Mouse (Mus musculus): ENCODE measurements around the gene Tmem234.

DNA sequence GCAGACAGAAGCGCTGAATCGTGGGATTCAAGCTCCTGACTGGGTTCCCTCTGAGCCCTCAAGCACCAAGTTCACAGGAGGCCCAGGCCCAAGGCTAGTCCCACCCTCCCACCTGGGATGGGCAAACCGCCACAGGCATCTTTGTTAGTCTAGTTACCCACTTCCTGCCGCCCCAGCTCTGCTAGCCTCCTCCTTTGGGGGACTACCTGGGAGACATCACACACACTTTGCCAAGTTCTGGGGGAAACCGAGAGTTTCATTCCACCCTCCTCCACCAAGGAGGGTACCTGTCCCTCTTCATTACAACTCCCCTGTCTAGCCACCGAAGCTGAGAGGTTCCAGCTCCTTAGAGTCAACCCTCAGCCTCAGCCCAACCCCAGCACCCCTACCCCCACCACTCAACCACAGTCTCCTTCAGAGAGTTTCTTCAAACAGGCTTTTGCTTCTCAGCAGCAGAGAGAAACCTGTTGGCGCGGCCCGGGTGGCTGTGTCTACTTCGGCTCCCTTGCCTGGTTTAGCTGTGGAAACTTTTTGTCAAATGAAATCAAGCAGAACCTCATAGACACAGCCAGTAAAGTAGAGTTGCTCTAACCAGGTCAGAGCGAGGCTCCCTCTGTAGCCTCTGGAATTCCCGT, 42.0 kb upstream of the Tmem234 start:
- TF ChIP-seq GATA1 (IDR thresholded peaks at IDR 0.05; ENCODE audit: low read length) (no peak), TAL1 (IDR thresholded peaks at IDR 0.05; ENCODE audit: low read length) (no peak)
